Mouse (Mus musculus) hindbrain, embryonic 12.5 days (tissue): ENCODE measurements around the gene Gm20388. TPM values are rescaled to one million over a fixed set of nuclear protein-coding genes. Genes with fewer than 3 reads are reported as not detected.

Experiments used
- ATAC-seq: fragments of 200-750 bp; cut with Nextera tagmentation; 2 replicates; pipeline ENCODE4 v1.8.0; 2017; ENCODE audit warnings: moderate TSS enrichment; ENCODE audit not compliant: low FRiP score
- H3K27ac ChIP-seq: fragments of 300-500 bp; sonication (generic); 2 replicates; pipeline ENCODE4 v1.5.1; 2016; ENCODE audit warnings: mild to moderate bottlenecking
- H3K27me3 ChIP-seq: fragments of 300-500 bp; sonication (generic); 2 replicates; pipeline ENCODE4 v1.6.1; 2016; ENCODE audit warnings: mild to moderate bottlenecking
- H3K36me3 ChIP-seq: fragments of 300-500 bp; sonication (generic); 2 replicates; pipeline ENCODE4 v1.6.1; 2016; ENCODE audit warnings: mild to moderate bottlenecking
- H3K4me1 ChIP-seq: fragments of 300-500 bp; sonication (generic); 2 replicates; pipeline ENCODE4 v1.6.1; 2016
- H3K4me2 ChIP-seq: fragments of 300-500 bp; sonication (generic); replicated peaks from 2 replicates; pipeline ENCODE4 v1.6.1; 2016; ENCODE audit warnings: mild to moderate bottlenecking
- H3K4me3 ChIP-seq: fragments of 300-500 bp; sonication (generic); 2 replicates; pipeline ENCODE4 v1.5.1; 2016; ENCODE audit warnings: mild to moderate bottlenecking
- H3K9ac ChIP-seq: fragments of 300-500 bp; sonication (generic); 2 replicates; pipeline ENCODE4 v1.6.1; 2016; ENCODE audit warnings: mild to moderate bottlenecking, moderate library complexity
- H3K9me3 ChIP-seq: fragments of 300-500 bp; sonication (generic); replicated peaks from 2 replicates; pipeline ENCODE4 v1.6.1; 2016; ENCODE audit warnings: mild to moderate bottlenecking
- WGBS: fragments of 180-500 bp; shearing (Covaris S2); methylation state at CpG from one replicate; pipeline ENCODE4 v1.1.7; 2016; 5-methylcytosine and 5-hydroxymethylcytosine counted together
- polyA plus RNA-seq: library from polyadenylated mRNA; unstranded; fragments of >200 nt; fragmentation: Nextera tagmentation; extraction: Ambion mirVana; gene quantifications from 2 replicates; pipeline ENCODE4 v1.2.1, GENCODE M21; 2016

Gene Gm20388
- polyA plus RNA-seq: not detected in 2 replicates

DNA sequence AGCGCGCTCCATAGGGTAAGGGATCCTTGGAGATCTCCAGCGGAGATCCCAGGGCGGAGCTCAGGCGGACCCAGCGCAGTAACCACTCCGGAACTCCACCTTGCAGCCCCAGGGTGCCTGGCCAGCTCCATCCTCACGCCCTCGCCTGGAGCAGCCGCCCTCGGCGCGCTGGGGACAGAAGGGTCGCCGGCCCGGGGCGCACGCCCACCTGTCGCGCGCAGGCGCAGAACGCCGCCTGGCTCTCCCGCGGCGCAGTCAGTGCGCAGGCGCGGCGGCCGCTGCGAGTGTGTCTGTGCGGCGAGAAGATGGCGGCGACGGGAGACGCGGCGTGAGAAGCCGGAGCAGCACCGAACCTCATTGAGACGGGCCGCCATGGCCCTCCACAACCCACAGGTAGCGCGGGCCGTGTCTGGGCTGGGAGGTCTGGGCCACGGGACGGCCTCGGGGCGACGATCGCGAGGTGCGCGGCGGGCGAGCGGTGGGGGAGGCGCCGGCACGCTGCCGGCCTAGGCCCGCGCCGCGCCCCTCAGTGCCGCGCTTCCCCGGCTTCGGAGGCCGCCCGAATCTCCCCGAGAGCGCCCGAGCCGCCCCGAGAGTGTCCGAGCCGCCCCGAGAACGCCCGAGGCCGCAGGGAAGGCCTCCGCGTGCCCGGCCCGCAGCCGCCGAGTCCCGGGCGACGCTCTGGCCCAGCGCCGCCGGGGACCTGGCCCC is at the start of gene Gm20388:
Gene Gm20388, plus strand, starts transcription at position 295 of the 711 bp plus-strand sequence.
- H3K4me3 ChIP-seq: peak within 1 kb of the TSS; percentile 75
- peak within 1 kb of the TSS; percentile 80 for H3K4me2 ChIP-seq
- H3K9ac ChIP-seq: peak within 1 kb of the TSS; percentile 84
- ATAC-seq: peak; percentile 96
- no peaks in the 10 kb centered on the region for H3K27me3 ChIP-seq
- under 1% methylated on average over 82 of the region's 97 CpGs for WGBS
- no peaks in the 10 kb centered on the region for H3K36me3 ChIP-seq
- H3K4me1 ChIP-seq: peaks cover 33% of the 10 kb centered on the region
- peak within 1 kb of the TSS; percentile 95 for H3K27ac ChIP-seq
- H3K9me3 ChIP-seq: no peaks in the 10 kb centered on the region

DNA sequence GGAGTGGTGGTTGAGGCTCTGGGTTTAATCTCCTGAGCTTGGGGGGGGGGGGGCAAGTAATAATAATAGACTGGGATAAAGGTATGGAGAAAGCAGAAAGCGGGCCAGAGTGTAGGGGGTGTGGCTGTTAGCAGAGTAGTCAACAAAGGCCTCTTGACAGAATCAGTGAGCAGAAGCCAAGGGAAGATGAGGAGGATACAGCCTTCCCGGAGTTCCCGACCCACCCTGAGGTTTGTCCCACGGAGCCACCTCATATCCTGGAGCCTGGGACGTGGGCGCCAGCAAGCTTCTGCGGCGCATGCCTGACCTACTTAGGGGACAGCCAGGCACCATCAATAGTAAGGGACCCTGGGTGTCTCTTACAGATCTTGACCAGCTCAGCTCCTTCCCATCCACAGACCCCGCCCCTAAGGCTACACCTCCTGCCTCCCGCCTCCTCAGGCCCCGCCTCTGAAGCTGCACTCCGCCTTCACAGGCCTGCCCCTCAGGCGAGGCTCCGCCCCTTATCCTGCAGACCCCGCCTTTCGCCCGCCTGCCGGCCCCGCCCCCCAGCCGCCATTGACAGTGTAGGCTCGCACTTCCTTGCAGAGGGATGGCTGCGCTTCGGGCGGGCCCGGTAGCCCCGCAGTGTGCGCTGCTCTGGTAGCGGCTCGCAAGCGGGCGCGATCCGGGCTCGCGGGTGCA is 48.8 kb upstream of the Gm20388 start, which contains the start of gene Klhl36:
Gene Klhl36, plus strand, starts transcription at position 561 of the 684 bp plus-strand sequence.
- H3K9ac ChIP-seq: peak within 1 kb of the TSS; percentile 75
- ATAC-seq: peak; percentile 98
- WGBS: 1% methylated on average over 35 of the region's 35 CpGs
- peaks cover 3% of the 10 kb centered on the region; the same call in 1 of the 2 replicates for H3K27me3 ChIP-seq
- H3K27ac ChIP-seq: no peak within 1 kb of the TSS
- peaks cover 12% of the 10 kb centered on the region for H3K4me1 ChIP-seq
- H3K4me2 ChIP-seq: peak within 1 kb of the TSS; percentile 78
- H3K9me3 ChIP-seq: no peaks in the 10 kb centered on the region
- H3K4me3 ChIP-seq: peak within 1 kb of the TSS; percentile 70
- H3K36me3 ChIP-seq: no peaks in the 10 kb centered on the region

DNA sequence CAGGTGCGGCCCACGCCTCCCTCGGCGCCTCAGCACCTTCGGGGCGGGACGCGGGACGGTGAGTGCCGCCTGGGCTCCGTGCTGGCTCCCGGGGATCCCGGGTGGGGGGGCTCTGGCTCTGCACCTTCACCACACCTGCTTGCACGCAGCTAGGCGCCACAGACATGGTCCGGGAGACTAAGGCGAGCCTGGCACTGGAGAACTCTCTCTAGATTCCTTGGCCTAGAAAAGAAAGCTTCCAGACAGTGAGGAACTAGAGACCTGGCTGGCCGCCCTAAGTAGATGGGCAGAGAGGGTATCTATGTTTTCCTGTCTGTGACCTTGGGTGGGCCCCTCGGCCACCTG is 48.3 kb upstream of the Gm20388 start:
- Histone ChIP-seq H3K4me1 (peaks cover 12% of the 10 kb centered on the region), H3K27ac (no peak overlapping the region)
- ATAC-seq: no peak

DNA sequence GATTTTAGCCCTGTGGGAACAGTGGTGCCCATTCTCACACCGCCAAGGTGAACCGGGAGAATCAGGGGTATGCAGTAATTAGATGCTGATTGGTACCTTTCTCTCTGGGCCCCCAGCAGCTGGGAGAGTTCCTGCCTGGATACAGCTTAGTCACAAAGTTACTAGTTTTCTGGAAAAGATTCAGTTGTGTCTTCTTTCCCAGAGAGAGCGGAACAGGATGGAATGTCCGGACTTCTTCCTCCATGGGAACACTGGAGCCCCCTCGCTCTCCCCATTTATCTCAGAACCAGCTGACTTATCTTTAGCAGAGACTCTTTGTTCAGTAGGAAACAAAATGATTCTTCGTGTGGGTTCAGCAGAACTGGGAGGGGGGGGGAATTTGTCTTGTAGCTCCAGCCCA is 47.9 kb upstream of the Gm20388 start:
- no peaks in the 10 kb centered on the region for H3K36me3 ChIP-seq
- WGBS: 7% methylated on average over 6 of the region's 6 CpGs
- peak overlapping the region; percentile 78 for H3K4me2 ChIP-seq
- H3K9me3 ChIP-seq: no peaks in the 10 kb centered on the region
- H3K27me3 ChIP-seq: peaks cover 3% of the 10 kb centered on the region; the same call in 1 of the 2 replicates
- peak overlapping the region; percentile 75 for H3K9ac ChIP-seq
- no peak for ATAC-seq
- peaks cover 12% of the 10 kb centered on the region for H3K4me1 ChIP-seq
- H3K27ac ChIP-seq: no peak overlapping the region
- peak overlapping the region; percentile 70 for H3K4me3 ChIP-seq

More for the DNA sequence above, 48.3 kb upstream of the Gm20388 start:
- no peaks in the 10 kb centered on the region for H3K9me3 ChIP-seq
- no peaks in the 10 kb centered on the region for H3K36me3 ChIP-seq
- peak overlapping the region; percentile 78 for H3K4me2 ChIP-seq
- 3% methylated on average over 19 of the region's 19 CpGs for WGBS
- H3K27me3 ChIP-seq: peaks cover 3% of the 10 kb centered on the region; the same call in 1 of the 2 replicates
- H3K4me3 ChIP-seq: peak overlapping the region; percentile 70
- H3K9ac ChIP-seq: peak overlapping the region; percentile 75

DNA sequence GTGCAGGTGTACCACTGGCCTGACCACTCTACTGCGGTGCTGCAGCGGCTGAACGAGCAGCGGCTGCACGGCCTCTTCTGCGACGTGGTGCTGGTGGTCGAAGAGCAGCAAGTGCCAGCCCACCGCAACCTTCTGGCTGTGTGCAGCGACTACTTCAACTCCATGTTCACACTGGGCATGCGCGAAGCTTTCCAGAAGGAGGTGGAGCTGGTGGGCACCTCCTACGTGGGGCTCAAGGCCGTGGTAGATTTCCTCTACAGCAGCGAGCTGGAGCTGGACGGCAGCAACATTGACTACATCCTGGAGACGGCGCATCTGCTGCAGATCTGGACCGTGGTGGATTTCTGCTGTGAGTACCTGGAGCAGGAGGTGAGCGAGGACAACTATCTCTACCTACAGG is 41.0 kb upstream of the Gm20388 start:
- ATAC-seq: no peak

DNA sequence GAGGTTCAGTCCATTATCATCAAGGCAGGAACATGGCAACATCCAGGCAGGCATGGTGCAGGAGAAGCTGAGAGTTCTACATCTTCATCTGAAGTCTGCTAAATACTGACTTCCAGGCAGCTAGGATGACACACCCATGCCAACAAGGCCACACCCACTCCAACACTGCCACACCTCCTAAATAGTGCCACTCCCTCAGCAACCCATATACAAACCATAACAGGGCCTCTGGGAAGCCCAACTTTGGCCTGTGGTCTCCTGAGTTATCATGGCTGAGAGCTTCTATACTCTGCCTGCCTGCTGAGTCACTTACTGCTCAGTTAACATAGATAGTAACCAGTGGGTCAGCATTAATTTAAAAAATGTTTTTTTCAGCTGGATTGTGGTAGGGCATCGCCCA is 37.5 kb upstream of the Gm20388 start:
- no peak overlapping the region for H3K9ac ChIP-seq
- H3K4me2 ChIP-seq: no peak overlapping the region
- no peaks in the 10 kb centered on the region for H3K4me1 ChIP-seq
- no peak overlapping the region for H3K4me3 ChIP-seq
- WGBS: 94% methylated on average over 1 of the region's 1 CpGs
- H3K36me3 ChIP-seq: peaks cover 45% of the 10 kb centered on the region
- no peak for ATAC-seq
- peaks cover 9% of the 10 kb centered on the region for H3K9me3 ChIP-seq
- no peak overlapping the region for H3K27ac ChIP-seq
- no peaks in the 10 kb centered on the region for H3K27me3 ChIP-seq

More for the DNA sequence above, 41.0 kb upstream of the Gm20388 start:
- no peaks in the 10 kb centered on the region for H3K27me3 ChIP-seq
- H3K9ac ChIP-seq: no peak overlapping the region
- no peak overlapping the region for H3K27ac ChIP-seq
- WGBS: 81% methylated on average over 20 of the region's 20 CpGs
- peaks cover 33% of the 10 kb centered on the region for H3K36me3 ChIP-seq
- no peak overlapping the region for H3K4me3 ChIP-seq
- H3K4me1 ChIP-seq: no peaks in the 10 kb centered on the region
- H3K4me2 ChIP-seq: no peak overlapping the region
- peaks cover 9% of the 10 kb centered on the region for H3K9me3 ChIP-seq

DNA sequence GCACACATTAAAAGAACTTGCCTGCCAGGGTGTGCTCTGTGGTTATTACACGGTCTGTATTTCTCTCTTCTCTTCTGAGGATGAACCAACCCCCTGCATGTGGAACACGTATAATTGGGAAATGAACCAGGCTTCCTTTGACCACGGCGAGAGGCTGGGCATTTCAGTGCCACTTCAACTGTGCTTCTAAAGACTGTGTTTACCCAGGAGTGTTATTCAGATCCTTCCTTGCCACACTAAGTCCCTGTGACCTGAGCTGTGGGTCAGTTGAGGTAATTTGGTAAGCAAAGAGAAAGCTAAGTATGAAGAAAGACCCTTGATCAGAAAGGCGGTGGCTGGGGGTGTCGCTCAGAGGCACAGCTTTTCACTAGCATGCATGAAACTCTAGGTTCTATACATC is 29.3 kb upstream of the Gm20388 start:
- Histone ChIP-seq H3K9me3 (no peaks in the 10 kb centered on the region), H3K4me2 (no peak overlapping the region), H3K4me1 (peaks cover 6% of the 10 kb centered on the region), H3K27me3 (peaks cover 2% of the 10 kb centered on the region; the same call in 1 of the 2 replicates), H3K36me3 (peaks cover 6% of the 10 kb centered on the region; the same call in 1 of the 2 replicates), H3K27ac (no peak overlapping the region), H3K4me3 (no peak overlapping the region), H3K9ac (no peak overlapping the region)
- no peak for ATAC-seq
- WGBS: 72% methylated on average over 6 of the region's 6 CpGs

DNA sequence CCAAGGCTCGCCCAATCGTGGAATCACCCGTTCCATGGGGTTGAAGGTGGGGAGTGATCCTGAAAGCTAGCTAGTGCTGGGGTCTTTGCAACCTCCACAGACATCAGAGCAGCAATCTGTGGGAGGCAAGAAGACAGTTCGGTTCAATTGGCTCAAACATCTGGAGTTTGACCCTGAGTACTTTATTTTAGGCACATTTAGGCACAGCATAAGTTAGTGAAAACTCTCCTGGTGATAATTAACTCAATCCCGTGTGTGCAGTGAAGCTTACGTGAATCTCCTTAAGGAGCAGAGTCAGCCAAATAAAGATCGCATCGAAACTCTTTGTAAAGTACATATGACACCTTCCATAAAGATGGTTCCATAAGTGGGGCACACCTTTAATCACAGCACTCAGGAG is 28.7 kb upstream of the Gm20388 start:
- Histone ChIP-seq H3K9ac (no peak overlapping the region), H3K4me2 (no peak overlapping the region)
- WGBS: 78% methylated on average over 8 of the region's 8 CpGs

DNA sequence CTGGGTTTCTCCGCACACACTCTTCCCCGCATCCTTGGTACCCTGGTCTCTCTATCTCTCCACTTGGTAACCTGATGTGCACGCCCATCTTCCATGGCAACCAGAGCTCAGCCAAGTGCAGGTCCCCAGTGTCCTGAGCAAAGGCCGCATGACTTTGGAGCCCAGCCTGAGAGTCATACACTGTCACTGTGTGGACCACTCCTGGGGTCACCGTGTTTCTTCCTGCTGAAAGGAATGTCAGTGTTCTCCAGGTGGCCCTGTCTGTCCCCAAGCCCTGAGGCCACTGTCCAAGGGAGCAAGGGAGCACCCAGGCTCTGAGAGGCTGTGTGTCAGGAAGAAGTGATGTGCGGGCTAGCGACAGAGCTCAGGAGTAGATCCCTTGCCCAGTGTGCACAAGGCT is 27.4 kb upstream of the Gm20388 start:
- no peak overlapping the region for H3K4me2 ChIP-seq
- H3K36me3 ChIP-seq: no peaks in the 10 kb centered on the region
- H3K9me3 ChIP-seq: no peaks in the 10 kb centered on the region
- no peak overlapping the region for H3K27ac ChIP-seq
- no peak overlapping the region for H3K4me3 ChIP-seq
- no peak for ATAC-seq
- peaks cover 2% of the 10 kb centered on the region; the same call in 1 of the 2 replicates for H3K27me3 ChIP-seq
- no peak overlapping the region for H3K9ac ChIP-seq
- WGBS: 93% methylated on average over 7 of the region's 7 CpGs
- peaks cover 14% of the 10 kb centered on the region for H3K4me1 ChIP-seq

More for the DNA sequence above, 28.7 kb upstream of the Gm20388 start:
- H3K4me3 ChIP-seq: no peak overlapping the region
- H3K27me3 ChIP-seq: peaks cover 2% of the 10 kb centered on the region; the same call in 1 of the 2 replicates
- H3K27ac ChIP-seq: no peak overlapping the region
- no peak for ATAC-seq
- peaks cover 6% of the 10 kb centered on the region for H3K4me1 ChIP-seq
- no peaks in the 10 kb centered on the region for H3K9me3 ChIP-seq
- H3K36me3 ChIP-seq: peaks cover 4% of the 10 kb centered on the region; the same call in 1 of the 2 replicates

DNA sequence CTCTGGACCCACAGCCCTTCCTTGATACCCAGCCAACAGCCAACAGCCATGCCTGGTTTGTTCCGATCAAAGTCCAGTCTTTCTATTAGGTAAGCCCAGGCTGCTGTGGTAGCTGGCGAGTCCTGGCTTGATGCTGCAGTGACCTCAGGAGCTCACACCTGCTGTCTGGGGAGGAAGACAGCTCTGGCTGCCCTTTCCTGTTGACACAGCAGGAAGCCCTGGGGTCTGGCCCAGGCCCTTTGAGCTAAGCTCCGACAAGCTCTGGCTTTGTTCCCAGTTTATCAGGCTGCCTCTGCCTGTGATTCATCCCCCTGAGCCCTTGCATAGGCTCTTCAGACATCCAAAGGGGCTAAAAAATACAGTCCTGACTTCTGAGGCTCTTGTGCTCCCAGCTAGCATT is 25.0 kb upstream of the Gm20388 start:
- Histone ChIP-seq H3K27me3 (no peaks in the 10 kb centered on the region), H3K4me1 (peaks cover 14% of the 10 kb centered on the region), H3K27ac (no peak overlapping the region), H3K4me2 (no peak overlapping the region), H3K4me3 (no peak overlapping the region), H3K9me3 (no peaks in the 10 kb centered on the region), H3K9ac (no peak overlapping the region), H3K36me3 (no peaks in the 10 kb centered on the region)
- no peak for ATAC-seq
- WGBS: 33% methylated on average over 3 of the region's 3 CpGs

DNA sequence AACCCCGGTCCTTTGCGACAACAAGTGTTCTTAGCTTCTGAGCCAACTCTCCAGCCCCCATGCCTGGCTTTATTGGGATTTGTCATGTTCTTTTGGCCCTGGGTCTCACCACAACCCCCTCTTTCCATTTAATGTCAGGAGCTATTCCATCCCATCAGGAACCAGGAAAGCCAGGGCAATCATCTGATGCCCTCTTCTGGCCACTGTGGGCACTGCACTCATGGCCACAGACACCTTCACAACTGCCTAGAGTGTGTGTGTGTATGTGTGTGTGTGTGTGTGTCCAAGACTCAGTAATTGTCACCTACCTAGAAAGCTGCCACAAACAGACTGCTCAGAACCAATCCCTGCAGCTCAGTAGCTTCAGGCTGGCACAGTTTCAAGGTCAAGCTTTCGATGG is 23.5 kb upstream of the Gm20388 start:
- no peak for ATAC-seq
- no peak overlapping the region for H3K4me3 ChIP-seq
- WGBS: 95% methylated on average over 3 of the region's 3 CpGs
- H3K4me2 ChIP-seq: no peak overlapping the region
- H3K36me3 ChIP-seq: no peaks in the 10 kb centered on the region
- H3K27ac ChIP-seq: no peak overlapping the region
- peaks cover 14% of the 10 kb centered on the region for H3K4me1 ChIP-seq
- no peak overlapping the region for H3K9ac ChIP-seq
- no peaks in the 10 kb centered on the region for H3K9me3 ChIP-seq
- no peaks in the 10 kb centered on the region for H3K27me3 ChIP-seq

DNA sequence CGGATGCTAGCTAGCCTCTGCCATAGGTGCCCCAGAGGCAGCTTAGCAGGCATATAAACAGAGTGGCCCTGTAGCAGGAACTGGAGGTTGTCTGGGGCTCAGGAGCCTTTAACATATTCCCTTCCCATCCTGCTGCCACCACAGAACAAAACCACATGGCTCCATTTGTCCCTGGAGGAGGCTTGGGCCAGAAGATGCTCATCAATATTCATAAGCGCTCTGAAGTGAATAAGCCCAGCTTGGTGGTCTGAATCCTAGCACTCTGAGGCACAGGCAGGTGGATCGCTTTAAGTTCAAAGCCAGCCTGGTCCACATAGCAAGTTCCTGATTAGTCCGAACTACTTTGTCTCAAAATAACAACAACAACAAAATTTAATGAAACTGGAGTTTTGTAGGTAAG is 22.6 kb upstream of the Gm20388 start:
- no peak overlapping the region for H3K9ac ChIP-seq
- no peaks in the 10 kb centered on the region for H3K27me3 ChIP-seq
- WGBS: 49% methylated on average over 4 of the region's 4 CpGs
- H3K4me1 ChIP-seq: peaks cover 14% of the 10 kb centered on the region
- no peaks in the 10 kb centered on the region for H3K9me3 ChIP-seq
- H3K27ac ChIP-seq: no peak overlapping the region
- no peaks in the 10 kb centered on the region for H3K36me3 ChIP-seq
- no peak for ATAC-seq
- no peak overlapping the region for H3K4me3 ChIP-seq
- H3K4me2 ChIP-seq: no peak overlapping the region
